In genomic region chr2:140790363-140790762, GRCm38 (mm10) we compare ENCODE assay signal across 17 mouse cellular contexts.
DNase-seq lines count a peak whose midpoint lies in the region; ATAC-seq and TF ChIP-seq lines count a peak whose summit lies in the region.
"Had no signal": no experiment of that assay in that cellular context is flagged by ENCODE, and none has a peak within 500 bp of the region (broad histone marks: within the 10 kb centered on the region; RNA-seq: fewer than 3 reads in every experiment).

No protein-coding gene starts in this region.

- H3K36me3 ChIP-seq in G1E (replicated peaks) (no peaks in the 10 kb centered on the region), myocyte (ENCODE audit: control insufficient read depth, insufficient read depth) (no peaks in the 10 kb centered on the region)
- H3K36me3 ChIP-seq in heart, embryonic 10.5 days = no peaks in the 10 kb centered on the region
- H3K36me3 ChIP-seq: embryonic facial prominence, embryonic 12.5 days; midbrain, embryonic 12.5 days had no signal

- H3K4me3 ChIP-seq in G1E (ENCODE audit: low read depth, low read length) (no peak overlapping the region), myocyte (no peak overlapping the region)
- H3K4me3 ChIP-seq in lung, adult 2 months (replicated peaks; ENCODE audit: extremely low read depth, low read depth, low read length) = no peak overlapping the region
- H3K4me3 ChIP-seq in heart, embryonic 10.5 days = no peak overlapping the region
- H3K4me3 ChIP-seq: embryonic facial prominence, embryonic 12.5 days; left cerebral cortex, adult 2 months; midbrain, embryonic 12.5 days had no signal

- ATAC-seq in G1E (ENCODE audit: extremely low read depth, insufficient number of reproducible peaks, low FRiP score, poor library complexity, severe bottlenecking) = peak; percentile 40; the same call in 1 of the 2 replicates
- ATAC-seq: forebrain, postnatal 0 days had no signal

- H3K9me3 ChIP-seq in G1E (replicated peaks) = no peaks in the 10 kb centered on the region
- H3K9me3 ChIP-seq in heart, embryonic 10.5 days = no peaks in the 10 kb centered on the region
- H3K9me3 ChIP-seq: embryonic facial prominence, embryonic 12.5 days; midbrain, embryonic 12.5 days had no signal

- H3K27me3 ChIP-seq in G1E (ENCODE audit: insufficient read depth, low read length) (no peaks in the 10 kb centered on the region), myocyte (ENCODE audit: control insufficient read depth, insufficient read depth, insufficient read length) (no peaks in the 10 kb centered on the region)
- no peaks in the 10 kb centered on the region for H3K27me3 ChIP-seq in heart, embryonic 10.5 days (ENCODE audit: insufficient read depth, poor library complexity, severe bottlenecking)
- H3K27me3 ChIP-seq: embryonic facial prominence, embryonic 12.5 days; midbrain, embryonic 12.5 days had no signal

- peak overlapping the region; percentile 30 for H3K4me2 ChIP-seq in myocyte (ENCODE audit: low read depth)
- H3K4me2 ChIP-seq: embryonic facial prominence, embryonic 12.5 days; liver, embryonic 11.5 days; midbrain, embryonic 12.5 days had no signal

- no peak overlapping the region for H3ac ChIP-seq in myocyte (ENCODE audit: control insufficient read depth, insufficient read length)

- TF ChIP-seq POLR2A in lung, adult 2 months (IDR thresholded peaks at IDR 0.05; ENCODE audit: borderline replicate concordance, extremely low read depth, low read depth, low read length) = no peak
- TF ChIP-seq POLR2A in myocyte (IDR thresholded peaks at IDR 0.05; ENCODE audit: insufficient read length, low read depth) = no peak

- H3K27ac ChIP-seq in heart, embryonic 10.5 days = no peak overlapping the region
- H3K27ac ChIP-seq: embryonic facial prominence, embryonic 12.5 days; left cerebral cortex, adult 2 months; midbrain, embryonic 12.5 days had no signal

- no peak for DNase-seq in G1E (ENCODE audit: low spot score)
- peak; percentile 27 for DNase-seq in adrenal gland, postnatal 10 days
- peak; percentile 29 for DNase-seq in lung, adult 2 months
- DNase-seq in spleen, postnatal 4 days (ENCODE audit: low spot score in 2 of 2) = no peak
- DNase-seq in liver = no peak
- no peak for DNase-seq in ovary, adult 18-20 months (ENCODE audit: low spot score)
- DNase-seq in heart, embryonic 10.5 days (ENCODE audit: low spot score) = no peak
- DNase-seq: cerebellum, adult 2 months; forebrain, postnatal 0 days; heart, postnatal 4 days; kidney, adult 9 months; thymus, adult 2 months had no signal

- WGBS in lung, adult 2 months = 42% methylated on average over 5 of the region's 5 CpGs
- 45% methylated on average over 5 of the region's 5 CpGs for WGBS in heart, embryonic 10.5 days

- peaks cover 18% of the 10 kb centered on the region for H3K4me1 ChIP-seq in G1E (ENCODE audit: insufficient read depth, low read depth, low read length)
- H3K4me1 ChIP-seq in lung, adult 2 months (ENCODE audit: control insufficient read depth, insufficient read depth, low read length) = no peaks in the 10 kb centered on the region
- H3K4me1 ChIP-seq in heart, embryonic 10.5 days = peaks cover under 1% of the 10 kb centered on the region; the same call in 1 of the 2 replicates
- H3K4me1 ChIP-seq: embryonic facial prominence, embryonic 12.5 days; midbrain, embryonic 12.5 days had no signal

- no peak for TF ChIP-seq CTCF in G1E (IDR thresholded peaks at IDR 0.05; ENCODE audit: low read depth, low read length)
- no peak for TF ChIP-seq CTCF in lung, adult 2 months (IDR thresholded peaks at IDR 0.05; ENCODE audit: insufficient read depth, low read length)

- H3K79me2 ChIP-seq in myocyte (ENCODE audit: control insufficient read depth, insufficient read depth) = no peaks in the 10 kb centered on the region

TF ChIP-seq in myocyte, 11 proteins besides CTCF, POLR2A, EP300 and RAD21:
- no peak for TF ChIP-seq TCF12 (IDR thresholded peaks at IDR 0.05; ENCODE audit: insufficient read depth, poor library complexity, severe bottlenecking)
- no peak for TF ChIP-seq SRF (IDR thresholded peaks at IDR 0.05; ENCODE audit: control insufficient read depth, insufficient read length, low read depth)
- TF ChIP-seq MYOD1 (IDR thresholded peaks at IDR 0.05; ENCODE audit: control insufficient read depth in 1 of 3, insufficient read length in 2 of 3, low read depth in 2 of 3) = no peak
- no peak for TF ChIP-seq MAX (IDR thresholded peaks at IDR 0.05; ENCODE audit: low read depth)
- TF ChIP-seq REST (IDR thresholded peaks at IDR 0.05; ENCODE audit: insufficient read depth, insufficient read length) = no peak
- no peak for TF ChIP-seq CEBPB (IDR thresholded peaks at IDR 0.05; ENCODE audit: insufficient read depth, poor library complexity, severe bottlenecking)
- TF ChIP-seq USF1 (IDR thresholded peaks at IDR 0.05; ENCODE audit: low read depth) = no peak
- no peak for TF ChIP-seq TCF3 (IDR thresholded peaks at IDR 0.05; ENCODE audit: insufficient read length, low read depth)
- no peak for TF ChIP-seq E2F4 (IDR thresholded peaks at IDR 0.05; ENCODE audit: insufficient read depth)
- TF ChIP-seq MYOG (IDR thresholded peaks at IDR 0.05; ENCODE audit: control insufficient read depth in 1 of 3, insufficient read depth in 1 of 3, insufficient read length in 2 of 3, low read depth in 2 of 3) = no peak
- no peak for TF ChIP-seq POLR2AphosphoS2 (IDR thresholded peaks at IDR 0.05; ENCODE audit: insufficient read length, low read depth)

Comparison
In these comparisons a context has a peak if more than half of its experiments do, and no peak if none do; other contexts are left out.
1. DNase-seq: peak in adrenal gland, postnatal 10 days (single experiment) and lung, adult 2 months (single experiment); none in G1E (single experiment), spleen, postnatal 4 days (0 of 2), liver (single experiment), ovary, adult 18-20 months (single experiment) and heart, embryonic 10.5 days (single experiment).